Mouse (Mus musculus): Measurements from ENCODE around the gene Rph3al. TPM values are rescaled to one million over a fixed set of nuclear protein-coding genes. Genes with fewer than 3 reads are reported as not detected.

Rph3al gene
- polyA plus RNA-seq, 1 experiment from 2014 or later, result 2.7 TPM

- H3K9ac ChIP-seq (ENCODE audit: low read length), result no peak overlapping the region
- DNase-seq (ENCODE audit: low spot score) (no peak), ATAC-seq (ENCODE audit: insufficient number of reproducible peaks, low FRiP score, low TSS enrichment, low read depth) (no peak)
- no peaks in the 10 kb centered on the region; the same call in 1 of the 2 replicates for H3K9me3 ChIP-seq (ENCODE audit: control insufficient read depth, low read length)
- no peaks in the 10 kb centered on the region for H3K36me3 ChIP-seq (ENCODE audit: control insufficient read depth, insufficient read depth, low read length)
- H3K27me3 ChIP-seq (ENCODE audit: control insufficient read depth, insufficient read depth, low read length), result no peaks in the 10 kb centered on the region
- H3K4me3 ChIP-seq (ENCODE audit: low read depth, low read length), result no peak overlapping the region
- WGBS, result 92% methylated on average over 9 of the region's 9 CpGs
- no peak overlapping the region for H3K27ac ChIP-seq (replicated peaks; ENCODE audit: low read depth, low read length)
- no peak overlapping the region for H3K4me2 ChIP-seq (ENCODE audit: low read depth, severe bottlenecking)
- no peaks in the 10 kb centered on the region for H3K4me1 ChIP-seq (ENCODE audit: control insufficient read depth, insufficient read depth, low read length)
Observed at GRCm38 (mm10) chr11:75898532-75898931, 39.7 kb downstream of the Rph3al start.

DNA sequence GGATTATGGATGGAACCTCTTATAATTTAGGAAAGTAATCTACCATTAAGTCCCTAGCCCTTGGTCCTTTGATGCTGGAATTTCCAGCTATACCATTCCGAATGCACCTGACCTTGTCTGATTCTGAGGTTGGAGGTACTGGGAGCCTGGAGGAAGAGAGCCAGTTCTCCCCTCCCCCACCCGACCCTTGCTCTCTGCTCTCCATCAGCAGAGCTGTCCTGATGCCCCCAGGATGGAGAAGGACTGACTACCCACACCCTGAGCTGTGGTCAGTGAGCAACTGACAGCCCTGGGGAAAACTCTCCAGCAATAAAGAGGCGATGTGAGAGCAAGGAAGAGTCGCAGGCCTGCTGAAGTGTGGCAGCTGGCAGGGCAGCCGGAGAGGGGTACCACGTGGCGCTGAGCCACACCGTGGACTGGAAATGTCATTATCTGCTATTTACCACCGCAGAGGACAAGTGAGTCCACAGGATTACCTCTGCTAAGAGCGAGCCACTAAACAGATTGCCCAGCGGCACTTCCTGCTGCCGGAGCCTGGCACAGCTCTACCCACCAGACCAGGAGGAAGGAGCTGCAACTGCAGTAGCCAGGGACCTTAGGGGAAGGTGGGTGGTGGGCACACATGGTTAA lies 43.3 kb downstream of the Rph3al start:
- DNase-seq (ENCODE audit: low spot score), result no peak
- no peaks in the 10 kb centered on the region for H3K36me3 ChIP-seq (ENCODE audit: control insufficient read depth, insufficient read depth, low read length)
- H3K4me1 ChIP-seq (ENCODE audit: control insufficient read depth, insufficient read depth, low read length), result no peaks in the 10 kb centered on the region
- WGBS, result 82% methylated on average over 12 of the region's 12 CpGs
- no peak overlapping the region for H3K9ac ChIP-seq (ENCODE audit: low read length)
- H3K4me2 ChIP-seq (ENCODE audit: low read depth, severe bottlenecking), result no peak overlapping the region
- no peak overlapping the region for H3K27ac ChIP-seq (replicated peaks; ENCODE audit: low read depth, low read length)
- no peaks in the 10 kb centered on the region for H3K9me3 ChIP-seq (ENCODE audit: control insufficient read depth, low read length)
- ATAC-seq (ENCODE audit: insufficient number of reproducible peaks, low FRiP score, low TSS enrichment, low read depth), result no peak
- no peak overlapping the region for H3K4me3 ChIP-seq (ENCODE audit: low read depth, low read length)
- H3K27me3 ChIP-seq (ENCODE audit: control insufficient read depth, insufficient read depth, low read length), result no peaks in the 10 kb centered on the region

DNA sequence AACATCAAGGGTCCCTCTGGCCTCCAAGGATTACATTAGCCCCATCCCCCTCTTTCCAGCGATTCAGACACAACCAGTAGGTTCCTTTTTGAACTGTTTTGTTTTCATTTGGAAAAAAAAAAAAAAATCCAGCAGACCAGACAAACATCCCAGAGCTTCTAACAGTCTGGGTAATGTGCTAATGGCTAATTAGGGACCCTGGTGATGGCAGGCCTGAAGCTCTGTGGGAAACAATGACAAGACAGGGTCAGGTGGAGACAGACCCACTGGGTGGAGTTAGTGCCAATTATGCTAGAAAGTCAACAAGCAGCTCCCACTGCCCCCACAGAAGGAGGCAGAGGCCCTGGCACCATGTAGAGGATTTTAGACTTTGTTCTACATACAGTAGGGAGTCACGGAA lies 44.3 kb downstream of the Rph3al start:
- ATAC-seq (ENCODE audit: insufficient number of reproducible peaks, low FRiP score, low TSS enrichment, low read depth) (no peak), DNase-seq (ENCODE audit: low spot score) (no peak)
- no peaks in the 10 kb centered on the region for H3K9me3 ChIP-seq (ENCODE audit: control insufficient read depth, low read length)
- no peak overlapping the region for H3K27ac ChIP-seq (replicated peaks; ENCODE audit: low read depth, low read length)
- H3K27me3 ChIP-seq (ENCODE audit: control insufficient read depth, insufficient read depth, low read length), result no peaks in the 10 kb centered on the region
- 66% methylated on average over 2 of the region's 2 CpGs for WGBS
- H3K4me1 ChIP-seq (ENCODE audit: control insufficient read depth, insufficient read depth, low read length), result no peaks in the 10 kb centered on the region
- no peak overlapping the region for H3K4me3 ChIP-seq (ENCODE audit: low read depth, low read length)
- H3K4me2 ChIP-seq (ENCODE audit: low read depth, severe bottlenecking), result no peak overlapping the region
- H3K36me3 ChIP-seq (ENCODE audit: control insufficient read depth, insufficient read depth, low read length), result no peaks in the 10 kb centered on the region
- no peak overlapping the region for H3K9ac ChIP-seq (ENCODE audit: low read length)

DNA sequence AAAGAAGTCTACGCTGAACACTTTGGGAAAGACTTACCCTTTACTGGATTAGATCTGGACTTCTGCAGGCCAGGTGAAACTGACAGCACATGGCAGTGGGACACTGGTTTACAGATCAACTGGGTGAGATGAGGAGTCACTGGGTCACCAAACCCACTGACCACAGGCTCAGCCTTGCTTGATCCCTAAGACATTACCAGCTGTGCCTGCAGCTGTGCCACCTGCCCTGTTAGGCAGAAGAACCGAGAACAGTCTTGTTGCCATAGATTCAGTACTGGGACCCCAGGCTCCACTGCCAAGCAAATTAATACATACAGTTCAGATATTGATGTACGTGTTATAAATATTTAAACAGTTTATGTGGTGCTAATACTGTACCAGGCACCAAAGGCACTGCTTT lies 50.9 kb downstream of the Rph3al start:
- Histone ChIP-seq H3K4me2 (ENCODE audit: low read depth, severe bottlenecking) (no peak overlapping the region), H3K27me3 (ENCODE audit: control insufficient read depth, insufficient read depth, low read length) (no peaks in the 10 kb centered on the region), H3K4me1 (ENCODE audit: control insufficient read depth, insufficient read depth, low read length) (no peaks in the 10 kb centered on the region), H3K27ac (replicated peaks; ENCODE audit: low read depth, low read length) (no peak overlapping the region), H3K4me3 (ENCODE audit: low read depth, low read length) (no peak overlapping the region), H3K9ac (ENCODE audit: low read length) (no peak overlapping the region), H3K9me3 (ENCODE audit: control insufficient read depth, low read length) (no peaks in the 10 kb centered on the region), H3K36me3 (ENCODE audit: control insufficient read depth, insufficient read depth, low read length) (no peaks in the 10 kb centered on the region)
- DNase-seq (ENCODE audit: low spot score) (no peak), ATAC-seq (ENCODE audit: insufficient number of reproducible peaks, low FRiP score, low TSS enrichment, low read depth) (no peak)
- WGBS, result 91% methylated on average over 3 of the region's 3 CpGs

GRCm38 (mm10) chr11:75881234-75881633 lies 57.0 kb downstream of the Rph3al start:
- H3K36me3 ChIP-seq (ENCODE audit: control insufficient read depth, insufficient read depth, low read length), result no peaks in the 10 kb centered on the region

DNA sequence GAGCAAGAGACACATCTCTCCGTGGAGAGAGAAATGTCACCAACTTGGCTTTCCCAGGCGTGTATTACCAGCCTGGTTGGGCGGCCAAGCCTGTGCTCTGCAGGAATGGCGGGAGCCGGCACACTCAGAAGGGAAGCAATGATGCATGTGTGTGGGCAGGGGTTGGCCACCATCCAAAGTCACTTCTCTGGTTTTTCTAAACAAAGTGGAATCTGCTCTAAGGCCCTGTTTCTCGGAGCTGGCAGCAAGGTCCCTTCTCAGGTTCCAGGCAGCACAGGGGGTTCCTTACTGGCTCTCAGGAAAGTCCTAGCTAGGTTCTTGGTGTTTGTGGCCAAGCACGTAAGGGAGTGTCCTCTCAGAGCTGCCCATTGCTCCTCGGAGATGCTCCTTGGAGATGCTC lies 58.2 kb downstream of the Rph3al start:
- no peak for DNase-seq (ENCODE audit: low spot score)
- ATAC-seq (ENCODE audit: insufficient number of reproducible peaks, low FRiP score, low TSS enrichment, low read depth), result no peak
- H3K4me3 ChIP-seq (ENCODE audit: low read depth, low read length), result no peak overlapping the region
- H3K36me3 ChIP-seq (ENCODE audit: control insufficient read depth, insufficient read depth, low read length), result no peaks in the 10 kb centered on the region
- no peaks in the 10 kb centered on the region for H3K27me3 ChIP-seq (ENCODE audit: control insufficient read depth, insufficient read depth, low read length)
- no peak overlapping the region for H3K27ac ChIP-seq (replicated peaks; ENCODE audit: low read depth, low read length)
- no peak overlapping the region for H3K9ac ChIP-seq (ENCODE audit: low read length)
- H3K4me1 ChIP-seq (ENCODE audit: control insufficient read depth, insufficient read depth, low read length), result no peaks in the 10 kb centered on the region
- no peaks in the 10 kb centered on the region for H3K9me3 ChIP-seq (ENCODE audit: control insufficient read depth, low read length)
- H3K4me2 ChIP-seq (ENCODE audit: low read depth, severe bottlenecking), result no peak overlapping the region
- 84% methylated on average over 8 of the region's 8 CpGs for WGBS

More at GRCm38 (mm10) chr11:75881234-75881633, 57.0 kb downstream of the Rph3al start:
- no peak for ATAC-seq (ENCODE audit: insufficient number of reproducible peaks, low FRiP score, low TSS enrichment, low read depth)
- Histone ChIP-seq H3K4me2 (ENCODE audit: low read depth, severe bottlenecking) (no peak overlapping the region), H3K4me1 (ENCODE audit: control insufficient read depth, insufficient read depth, low read length) (no peaks in the 10 kb centered on the region), H3K9ac (ENCODE audit: low read length) (no peak overlapping the region), H3K27ac (replicated peaks; ENCODE audit: low read depth, low read length) (no peak overlapping the region), H3K4me3 (ENCODE audit: low read depth, low read length) (no peak overlapping the region), H3K9me3 (ENCODE audit: control insufficient read depth, low read length) (no peaks in the 10 kb centered on the region), H3K27me3 (ENCODE audit: control insufficient read depth, insufficient read depth, low read length) (no peaks in the 10 kb centered on the region)
- WGBS, result 92% methylated on average over 3 of the region's 3 CpGs
- DNase-seq (ENCODE audit: low spot score), result no peak

GRCm38 (mm10) chr11:75878460-75878859 lies 59.8 kb downstream of the Rph3al start:
- no peak overlapping the region for H3K4me3 ChIP-seq (ENCODE audit: low read depth, low read length)
- no peaks in the 10 kb centered on the region for H3K36me3 ChIP-seq (ENCODE audit: control insufficient read depth, insufficient read depth, low read length)
- ATAC-seq (ENCODE audit: insufficient number of reproducible peaks, low FRiP score, low TSS enrichment, low read depth) (no peak), DNase-seq (ENCODE audit: low spot score) (no peak)
- no peak overlapping the region for H3K27ac ChIP-seq (replicated peaks; ENCODE audit: low read depth, low read length)
- no peaks in the 10 kb centered on the region for H3K9me3 ChIP-seq (ENCODE audit: control insufficient read depth, low read length)
- WGBS, result 81% methylated on average over 8 of the region's 8 CpGs
- H3K4me1 ChIP-seq (ENCODE audit: control insufficient read depth, insufficient read depth, low read length), result no peaks in the 10 kb centered on the region
- no peaks in the 10 kb centered on the region for H3K27me3 ChIP-seq (ENCODE audit: control insufficient read depth, insufficient read depth, low read length)
- no peak overlapping the region for H3K9ac ChIP-seq (ENCODE audit: low read length)
- no peak overlapping the region for H3K4me2 ChIP-seq (ENCODE audit: low read depth, severe bottlenecking)

GRCm38 (mm10) chr11:75876043-75876780 lies 62.0 kb downstream of the Rph3al start:
- no peak for DNase-seq (ENCODE audit: low spot score)
- Histone ChIP-seq H3K27ac (replicated peaks; ENCODE audit: low read depth, low read length) (no peak overlapping the region), H3K27me3 (ENCODE audit: control insufficient read depth, insufficient read depth, low read length) (no peaks in the 10 kb centered on the region), H3K4me3 (ENCODE audit: low read depth, low read length) (no peak overlapping the region), H3K36me3 (ENCODE audit: control insufficient read depth, insufficient read depth, low read length) (no peaks in the 10 kb centered on the region), H3K4me1 (ENCODE audit: control insufficient read depth, insufficient read depth, low read length) (no peaks in the 10 kb centered on the region), H3K9ac (ENCODE audit: low read length) (no peak overlapping the region), H3K4me2 (ENCODE audit: low read depth, severe bottlenecking) (no peak overlapping the region), H3K9me3 (ENCODE audit: control insufficient read depth, low read length) (no peaks in the 10 kb centered on the region)
- ATAC-seq (ENCODE audit: insufficient number of reproducible peaks, low FRiP score, low TSS enrichment, low read depth), result no peak
- 46% methylated on average over 15 of the region's 15 CpGs for WGBS

Measured in limb, embryonic 11.5 days (tissue).